Mouse (Mus musculus) hindbrain, embryonic 12.5 days (tissue): ENCODE results near the gene Tcf7l2. TPM values are rescaled to one million over a fixed set of nuclear protein-coding genes. Genes with fewer than 3 reads are reported as not detected.

ENCODE experiments used
- ATAC-seq: fragments of 200-750 bp; cut with Nextera tagmentation; 2 replicates; pipeline ENCODE4 v1.8.0; 2017; ENCODE audit warnings: moderate TSS enrichment; ENCODE audit not compliant: low FRiP score
- H3K27ac ChIP-seq: fragments of 300-500 bp; sonication (generic); 2 replicates; pipeline ENCODE4 v1.5.1; 2016; ENCODE audit warnings: mild to moderate bottlenecking
- H3K27me3 ChIP-seq: fragments of 300-500 bp; sonication (generic); 2 replicates; pipeline ENCODE4 v1.6.1; 2016; ENCODE audit warnings: mild to moderate bottlenecking
- H3K36me3 ChIP-seq: fragments of 300-500 bp; sonication (generic); 2 replicates; pipeline ENCODE4 v1.6.1; 2016; ENCODE audit warnings: mild to moderate bottlenecking
- H3K4me1 ChIP-seq: fragments of 300-500 bp; sonication (generic); 2 replicates; pipeline ENCODE4 v1.6.1; 2016
- H3K4me2 ChIP-seq: fragments of 300-500 bp; sonication (generic); replicated peaks from 2 replicates; pipeline ENCODE4 v1.6.1; 2016; ENCODE audit warnings: mild to moderate bottlenecking
- H3K4me3 ChIP-seq: fragments of 300-500 bp; sonication (generic); 2 replicates; pipeline ENCODE4 v1.5.1; 2016; ENCODE audit warnings: mild to moderate bottlenecking
- H3K9ac ChIP-seq: fragments of 300-500 bp; sonication (generic); 2 replicates; pipeline ENCODE4 v1.6.1; 2016; ENCODE audit warnings: mild to moderate bottlenecking, moderate library complexity
- H3K9me3 ChIP-seq: fragments of 300-500 bp; sonication (generic); replicated peaks from 2 replicates; pipeline ENCODE4 v1.6.1; 2016; ENCODE audit warnings: mild to moderate bottlenecking
- WGBS: fragments of 180-500 bp; shearing (Covaris S2); methylation state at CpG from one replicate; pipeline ENCODE4 v1.1.7; 2016; 5-methylcytosine and 5-hydroxymethylcytosine counted together
- polyA plus RNA-seq: library from polyadenylated mRNA; unstranded; fragments of >200 nt; fragmentation: Nextera tagmentation; extraction: Ambion mirVana; gene quantifications from 2 replicates; pipeline ENCODE4 v1.2.1, GENCODE M21; 2016

Tcf7l2 gene
- polyA plus RNA-seq, 1 experiment from 2014 or later = 78.0 TPM

DNA sequence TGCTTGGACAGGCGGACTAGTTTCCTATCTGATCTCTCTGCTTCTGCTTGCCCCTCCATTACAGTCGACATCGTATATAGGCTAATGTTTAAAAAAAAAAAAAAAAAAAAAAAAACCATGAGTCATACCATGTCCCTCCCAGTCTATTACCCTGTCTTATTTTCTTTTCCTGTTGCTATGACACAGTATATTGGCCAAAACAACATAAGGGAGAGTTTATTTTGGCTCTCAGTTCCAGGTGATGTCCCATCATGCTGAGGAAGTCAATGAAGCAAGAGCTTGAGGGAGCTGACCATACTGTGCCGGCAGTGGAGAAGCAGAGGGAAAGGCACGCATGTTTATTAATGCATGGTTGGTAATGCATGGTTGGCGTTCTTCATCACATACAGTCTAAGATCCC, 215.1 kb downstream of the Tcf7l2 start:
- no peak for ATAC-seq
- WGBS = 94% methylated on average over 6 of the region's 6 CpGs
- Histone ChIP-seq H3K27ac (no peak overlapping the region), H3K4me2 (no peak overlapping the region), H3K4me1 (peaks cover 8% of the 10 kb centered on the region), H3K9ac (no peak overlapping the region), H3K27me3 (no peaks in the 10 kb centered on the region), H3K9me3 (peaks cover 8% of the 10 kb centered on the region), H3K36me3 (no peaks in the 10 kb centered on the region), H3K4me3 (no peak overlapping the region)

- ATAC-seq = no peak
- Histone ChIP-seq H3K9me3 (peaks cover 2% of the 10 kb centered on the region), H3K9ac (no peak overlapping the region), H3K4me3 (no peak overlapping the region), H3K36me3 (no peaks in the 10 kb centered on the region), H3K27me3 (peaks cover 10% of the 10 kb centered on the region; the same call in 1 of the 2 replicates), H3K4me1 (no peaks in the 10 kb centered on the region), H3K4me2 (no peak overlapping the region), H3K27ac (no peak overlapping the region)
- WGBS = 95% methylated on average over 3 of the region's 3 CpGs
Observed at GRCm38 (mm10) chr19:55964421-55964820, 222.8 kb downstream of the Tcf7l2 start.

- H3K36me3 ChIP-seq = no peaks in the 10 kb centered on the region
- no peak overlapping the region for H3K9ac ChIP-seq
- WGBS = 43% methylated on average over 7 of the region's 7 CpGs
- peaks cover 15% of the 10 kb centered on the region for H3K27me3 ChIP-seq
- H3K4me1 ChIP-seq = peaks cover 9% of the 10 kb centered on the region
- ATAC-seq = no peak
- no peaks in the 10 kb centered on the region for H3K9me3 ChIP-seq
- no peak overlapping the region for H3K27ac ChIP-seq
- H3K4me3 ChIP-seq = no peak overlapping the region
- H3K4me2 ChIP-seq = no peak overlapping the region
Observed at GRCm38 (mm10) chr19:55966066-55966465, 224.4 kb downstream of the Tcf7l2 start.

DNA sequence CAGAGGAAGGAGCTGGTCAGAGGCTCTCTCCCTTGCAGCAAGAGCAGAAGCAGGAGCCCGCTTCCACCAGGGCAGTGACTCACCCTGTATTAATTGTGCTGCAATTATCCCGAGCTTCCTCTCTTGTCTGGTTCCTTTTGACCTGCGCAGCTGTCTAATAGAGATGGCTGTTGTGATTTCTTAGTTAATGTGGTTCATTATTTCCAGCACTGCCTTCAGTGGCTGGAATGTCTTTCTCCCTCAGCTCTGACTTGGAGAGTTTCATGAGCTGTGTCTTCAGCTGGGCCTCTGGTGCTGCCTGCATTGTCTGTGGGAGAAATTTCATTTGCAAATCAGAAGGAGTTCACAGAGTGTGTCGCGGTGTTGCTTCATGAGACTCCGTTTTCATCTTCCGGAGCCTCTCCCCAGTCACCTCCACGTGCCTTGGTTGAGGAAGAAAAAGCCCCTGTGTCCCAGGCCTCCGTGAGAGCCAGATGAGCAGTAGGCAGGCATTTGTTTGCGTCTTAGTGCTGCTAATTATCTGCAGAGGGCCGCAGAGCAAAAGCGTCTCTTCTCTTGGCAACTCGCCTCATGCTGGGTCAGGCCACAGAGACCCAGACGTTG, 228.4 kb downstream of the Tcf7l2 start:
- WGBS = 16% methylated on average over 14 of the region's 14 CpGs
- ATAC-seq = no peak
- Histone ChIP-seq H3K27ac (no peak overlapping the region), H3K4me1 (peaks cover 9% of the 10 kb centered on the region), H3K4me3 (no peak overlapping the region), H3K36me3 (no peaks in the 10 kb centered on the region), H3K9me3 (no peaks in the 10 kb centered on the region), H3K9ac (no peak overlapping the region; the same call in 1 of the 2 replicates), H3K27me3 (peaks cover 16% of the 10 kb centered on the region), H3K4me2 (no peak overlapping the region)

- no peak overlapping the region for H3K9ac ChIP-seq
- no peaks in the 10 kb centered on the region for H3K4me1 ChIP-seq
- H3K27ac ChIP-seq = no peak overlapping the region
- H3K4me3 ChIP-seq = no peak overlapping the region
- no peaks in the 10 kb centered on the region for H3K36me3 ChIP-seq
- no peak overlapping the region for H3K4me2 ChIP-seq
- peaks cover under 1% of the 10 kb centered on the region; the same call in 1 of the 2 replicates for H3K27me3 ChIP-seq
- WGBS = 90% methylated on average over 9 of the region's 9 CpGs
- no peaks in the 10 kb centered on the region for H3K9me3 ChIP-seq
- no peak for ATAC-seq
Observed at GRCm38 (mm10) chr19:55976073-55976472, 234.5 kb downstream of the Tcf7l2 start.
